Mouse (Mus musculus) forebrain, embryonic 12.5 days (tissue): ENCODE measurements around the gene Nmt1. TPM values are rescaled to one million over a fixed set of nuclear protein-coding genes. Genes with fewer than 3 reads are reported as not detected.

ENCODE experiments used
- ATAC-seq: fragments of 200-750 bp; cut with Nextera tagmentation; 2 replicates; pipeline ENCODE4 v1.8.0; 2017; ENCODE audit warnings: moderate TSS enrichment; ENCODE audit not compliant: low FRiP score
- H3K27ac ChIP-seq: fragments of 300-500 bp; sonication (generic); 2 replicates; pipeline ENCODE4 v1.5.1; 2016; ENCODE audit warnings: mild to moderate bottlenecking
- H3K27me3 ChIP-seq: fragments of 300-500 bp; sonication (generic); 2 replicates; pipeline ENCODE4 v1.6.1; 2016; ENCODE audit warnings: mild to moderate bottlenecking
- H3K36me3 ChIP-seq: fragments of 300-500 bp; sonication (generic); replicated peaks from 2 replicates; pipeline ENCODE4 v1.6.1; 2016; ENCODE audit warnings: mild to moderate bottlenecking
- H3K4me1 ChIP-seq: fragments of 300-500 bp; sonication (generic); 2 replicates; pipeline ENCODE4 v1.6.1; 2016
- H3K4me2 ChIP-seq: fragments of 300-500 bp; sonication (generic); 2 replicates; pipeline ENCODE4 v1.6.1; 2016; ENCODE audit warnings: mild to moderate bottlenecking, moderate library complexity
- H3K4me3 ChIP-seq: fragments of 300-500 bp; sonication (generic); replicated peaks from 2 replicates; pipeline ENCODE4 v1.5.1; 2016; ENCODE audit warnings: mild to moderate bottlenecking
- H3K9ac ChIP-seq: fragments of 300-500 bp; sonication (generic); 2 replicates; pipeline ENCODE4 v1.6.1; 2016; ENCODE audit warnings: mild to moderate bottlenecking
- H3K9me3 ChIP-seq: fragments of 300-500 bp; sonication (generic); 2 replicates; pipeline ENCODE4 v1.6.1; 2016
- WGBS: fragments of 180-500 bp; shearing (Covaris S2); methylation state at CpG from one replicate; pipeline ENCODE4 v1.1.7; 2016; 5-methylcytosine and 5-hydroxymethylcytosine counted together
- polyA plus RNA-seq: library from polyadenylated mRNA; unstranded; fragments of >200 nt; fragmentation: Nextera tagmentation; extraction: Ambion mirVana; gene quantifications from 2 replicates; pipeline ENCODE4 v1.2.1, GENCODE M21; 2016

Gene Nmt1
- polyA plus RNA-seq, 1 experiment from 2014 or later, result 56.2 TPM

DNA sequence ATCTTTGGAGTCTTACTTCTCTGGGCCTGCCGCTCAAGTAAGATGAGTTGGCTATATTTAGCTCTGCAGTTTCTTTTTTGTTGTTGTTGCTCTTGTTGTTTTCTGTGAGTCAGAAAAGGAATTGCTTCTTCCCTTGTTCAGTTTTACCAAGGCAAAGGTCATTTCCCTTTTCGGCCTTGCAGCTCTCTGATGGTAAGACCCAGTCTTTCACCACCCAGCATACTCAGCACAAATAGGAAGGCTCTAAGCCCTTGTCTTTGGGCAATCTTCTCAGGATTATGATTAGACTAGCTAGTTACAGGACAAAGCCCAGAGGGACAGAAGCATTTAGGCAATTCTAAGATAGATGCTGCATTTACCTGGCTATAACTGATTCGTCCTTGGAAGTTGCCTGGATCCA, 1.1 kb upstream of the Nmt1 start:
- Histone ChIP-seq H3K9ac (peak overlapping the region; percentile 65; the same call in 1 of the 2 replicates), H3K4me2 (no peak overlapping the region), H3K4me1 (peaks cover 30% of the 10 kb centered on the region), H3K36me3 (peaks cover 12% of the 10 kb centered on the region), H3K27ac (0 out of 2 replicates have a peak overlapping the region, but pooled peaks have one; percentile 19), H3K9me3 (no peaks in the 10 kb centered on the region), H3K4me3 (no peak overlapping the region), H3K27me3 (no peaks in the 10 kb centered on the region)
- WGBS, result 89% methylated on average over 3 of the region's 3 CpGs
- ATAC-seq, result no peak

- H3K9me3 ChIP-seq, result no peaks in the 10 kb centered on the region
- peak overlapping the region; percentile 65; the same call in 1 of the 2 replicates for H3K27ac ChIP-seq
- 18% methylated on average over 8 of the region's 8 CpGs for WGBS
- peak overlapping the region; percentile 62 for H3K4me3 ChIP-seq
- peaks cover 30% of the 10 kb centered on the region for H3K4me1 ChIP-seq
- no peaks in the 10 kb centered on the region for H3K27me3 ChIP-seq
- peak; percentile 30 for ATAC-seq
- peak overlapping the region; percentile 65 for H3K9ac ChIP-seq
- peak overlapping the region; percentile 70 for H3K4me2 ChIP-seq
- H3K36me3 ChIP-seq, result peaks cover 16% of the 10 kb centered on the region
Measured at GRCm38 (mm10) chr11:103027570-103028175, 317 bp upstream of the Nmt1 start.

DNA sequence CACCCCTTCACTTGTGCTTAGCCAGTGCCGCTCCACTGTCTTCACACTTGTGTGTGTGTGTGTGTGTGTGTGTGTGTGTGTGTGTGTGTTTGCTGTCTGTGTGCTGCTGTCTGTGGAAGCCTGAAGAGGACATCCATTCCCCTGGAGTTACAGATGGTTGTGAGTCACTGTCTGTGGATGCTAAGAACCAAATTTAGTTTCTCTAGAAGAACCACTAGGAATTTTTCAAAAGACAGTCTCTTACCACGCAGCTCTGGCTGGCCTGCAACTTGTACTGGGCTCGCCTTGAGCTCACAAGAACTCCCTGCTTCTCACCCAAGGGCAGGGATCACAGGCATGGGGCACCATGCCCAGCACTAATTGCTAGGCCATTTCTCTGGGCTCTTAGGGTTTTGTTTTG, 5.0 kb downstream of the Nmt1 start:
- 94% methylated on average over 3 of the region's 3 CpGs for WGBS
- Histone ChIP-seq H3K4me1 (peaks cover 18% of the 10 kb centered on the region), H3K27ac (no peak overlapping the region), H3K9ac (no peak overlapping the region), H3K4me3 (no peak overlapping the region), H3K27me3 (no peaks in the 10 kb centered on the region), H3K36me3 (peaks cover 16% of the 10 kb centered on the region), H3K9me3 (no peaks in the 10 kb centered on the region), H3K4me2 (no peak overlapping the region)
- no peak for ATAC-seq

GRCm38 (mm10) chr11:103035007-103035406, 7.0 kb downstream of the Nmt1 start:
- no peak overlapping the region for H3K4me2 ChIP-seq
- WGBS, result 89% methylated on average over 6 of the region's 6 CpGs
- no peak overlapping the region for H3K4me3 ChIP-seq
- ATAC-seq, result no peak
- H3K9ac ChIP-seq, result no peak overlapping the region
- peaks cover 23% of the 10 kb centered on the region for H3K36me3 ChIP-seq
- H3K9me3 ChIP-seq, result no peaks in the 10 kb centered on the region
- no peaks in the 10 kb centered on the region for H3K27me3 ChIP-seq
- peaks cover 6% of the 10 kb centered on the region for H3K4me1 ChIP-seq
- no peak overlapping the region for H3K27ac ChIP-seq

GRCm38 (mm10) chr11:103036881-103037465, 9.0 kb downstream of the Nmt1 start:
- Histone ChIP-seq H3K27me3 (no peaks in the 10 kb centered on the region), H3K36me3 (peaks cover 18% of the 10 kb centered on the region), H3K4me3 (no peak overlapping the region), H3K4me2 (no peak overlapping the region), H3K9me3 (no peaks in the 10 kb centered on the region), H3K27ac (no peak overlapping the region), H3K9ac (no peak overlapping the region), H3K4me1 (no peaks in the 10 kb centered on the region)
- 88% methylated on average over 8 of the region's 8 CpGs for WGBS
- no peak for ATAC-seq

DNA sequence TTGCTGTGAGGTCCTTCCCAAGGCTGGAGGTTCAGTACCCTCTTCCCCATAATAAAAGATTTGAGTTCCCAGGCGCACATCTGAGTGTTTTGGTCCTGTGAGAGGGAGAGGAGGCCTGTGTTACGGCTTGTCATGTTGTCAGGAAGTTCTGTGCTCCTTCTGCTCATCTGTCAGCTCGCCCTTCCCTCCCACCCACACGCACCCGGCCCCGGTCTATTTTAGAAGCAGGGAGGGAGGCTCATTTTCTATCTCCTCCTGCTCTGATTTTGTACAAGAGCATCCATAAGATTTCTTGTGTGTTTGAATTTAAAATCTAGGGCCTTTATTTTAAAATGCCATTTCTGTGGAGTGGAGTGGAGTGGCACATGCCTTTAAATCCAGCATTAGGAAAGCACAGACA, 10.0 kb downstream of the Nmt1 start:
- WGBS, result 85% methylated on average over 6 of the region's 6 CpGs
- Histone ChIP-seq H3K4me3 (no peak overlapping the region), H3K36me3 (peaks cover 18% of the 10 kb centered on the region), H3K9me3 (no peaks in the 10 kb centered on the region), H3K4me1 (no peaks in the 10 kb centered on the region), H3K27ac (no peak overlapping the region), H3K4me2 (no peak overlapping the region), H3K27me3 (no peaks in the 10 kb centered on the region), H3K9ac (no peak overlapping the region)
- ATAC-seq, result no peak

- H3K4me2 ChIP-seq, result no peak overlapping the region
- H3K9ac ChIP-seq, result no peak overlapping the region
- H3K27ac ChIP-seq, result no peak overlapping the region
- peaks cover 55% of the 10 kb centered on the region for H3K36me3 ChIP-seq
- H3K9me3 ChIP-seq, result no peaks in the 10 kb centered on the region
- no peaks in the 10 kb centered on the region for H3K27me3 ChIP-seq
- no peaks in the 10 kb centered on the region for H3K4me1 ChIP-seq
- WGBS, result 72% methylated on average over 4 of the region's 4 CpGs
- no peak overlapping the region for H3K4me3 ChIP-seq
- ATAC-seq, result no peak
Measured at GRCm38 (mm10) chr11:103042828-103043227, 14.8 kb downstream of the Nmt1 start.

DNA sequence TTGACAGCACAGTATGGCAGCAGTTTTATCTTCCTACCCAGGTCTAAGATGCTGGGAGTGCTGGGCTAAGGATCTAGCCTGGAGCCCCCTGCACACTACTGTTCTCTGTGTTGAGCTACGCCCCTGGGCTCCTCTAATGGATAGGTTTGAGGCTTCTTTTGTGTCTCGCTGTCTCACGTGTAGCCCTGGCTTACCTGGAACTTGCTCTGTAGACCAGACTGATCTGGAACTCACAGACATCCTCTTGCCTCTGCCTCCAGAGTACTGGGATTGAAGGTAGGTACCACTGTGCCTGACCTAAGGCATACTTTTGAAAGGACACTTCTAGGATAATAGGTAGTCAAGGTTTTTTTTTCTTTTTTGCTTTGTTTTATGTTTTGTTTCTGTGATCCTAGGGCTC, 16.0 kb downstream of the Nmt1 start:
- H3K4me1 ChIP-seq, result no peaks in the 10 kb centered on the region
- 94% methylated on average over 3 of the region's 3 CpGs for WGBS
- H3K27ac ChIP-seq, result no peak overlapping the region
- H3K4me2 ChIP-seq, result no peak overlapping the region
- no peaks in the 10 kb centered on the region for H3K27me3 ChIP-seq
- peaks cover 48% of the 10 kb centered on the region for H3K36me3 ChIP-seq
- ATAC-seq, result no peak
- no peak overlapping the region for H3K9ac ChIP-seq
- no peak overlapping the region for H3K4me3 ChIP-seq
- no peaks in the 10 kb centered on the region for H3K9me3 ChIP-seq

- Histone ChIP-seq H3K36me3 (peaks cover 64% of the 10 kb centered on the region), H3K27me3 (no peaks in the 10 kb centered on the region), H3K9me3 (no peaks in the 10 kb centered on the region), H3K4me3 (no peak overlapping the region), H3K27ac (no peak overlapping the region), H3K9ac (no peak overlapping the region), H3K4me1 (no peaks in the 10 kb centered on the region), H3K4me2 (no peak overlapping the region)
- 46% methylated on average over 8 of the region's 8 CpGs for WGBS
- no peak for ATAC-seq
Measured at GRCm38 (mm10) chr11:103046286-103046685, 18.3 kb downstream of the Nmt1 start.

GRCm38 (mm10) chr11:103049611-103050010, 21.6 kb downstream of the Nmt1 start:
- H3K27ac ChIP-seq, result no peak overlapping the region
- peaks cover 71% of the 10 kb centered on the region for H3K36me3 ChIP-seq
- no peaks in the 10 kb centered on the region for H3K4me1 ChIP-seq
- H3K9me3 ChIP-seq, result no peaks in the 10 kb centered on the region
- H3K4me3 ChIP-seq, result no peak overlapping the region
- ATAC-seq, result no peak
- no peak overlapping the region for H3K4me2 ChIP-seq
- H3K9ac ChIP-seq, result no peak overlapping the region
- WGBS, result 95% methylated on average over 5 of the region's 5 CpGs
- no peaks in the 10 kb centered on the region for H3K27me3 ChIP-seq

- H3K36me3 ChIP-seq, result peaks cover 67% of the 10 kb centered on the region
- no peaks in the 10 kb centered on the region for H3K4me1 ChIP-seq
- H3K4me2 ChIP-seq, result no peak overlapping the region
- no peaks in the 10 kb centered on the region for H3K27me3 ChIP-seq
- ATAC-seq, result no peak
- 94% methylated on average over 9 of the region's 9 CpGs for WGBS
- H3K9ac ChIP-seq, result no peak overlapping the region
- H3K4me3 ChIP-seq, result no peak overlapping the region
- no peaks in the 10 kb centered on the region for H3K9me3 ChIP-seq
- no peak overlapping the region for H3K27ac ChIP-seq
Measured at GRCm38 (mm10) chr11:103050153-103050552, 22.2 kb downstream of the Nmt1 start.

- Histone ChIP-seq H3K4me3 (no peak overlapping the region), H3K9me3 (no peaks in the 10 kb centered on the region), H3K27ac (no peak overlapping the region), H3K4me1 (no peaks in the 10 kb centered on the region), H3K4me2 (no peak overlapping the region), H3K36me3 (peaks cover 67% of the 10 kb centered on the region), H3K27me3 (no peaks in the 10 kb centered on the region), H3K9ac (no peak overlapping the region)
- WGBS, result 88% methylated on average over 8 of the region's 8 CpGs
- no peak for ATAC-seq
Measured at GRCm38 (mm10) chr11:103051249-103051691, 23.3 kb downstream of the Nmt1 start.

DNA sequence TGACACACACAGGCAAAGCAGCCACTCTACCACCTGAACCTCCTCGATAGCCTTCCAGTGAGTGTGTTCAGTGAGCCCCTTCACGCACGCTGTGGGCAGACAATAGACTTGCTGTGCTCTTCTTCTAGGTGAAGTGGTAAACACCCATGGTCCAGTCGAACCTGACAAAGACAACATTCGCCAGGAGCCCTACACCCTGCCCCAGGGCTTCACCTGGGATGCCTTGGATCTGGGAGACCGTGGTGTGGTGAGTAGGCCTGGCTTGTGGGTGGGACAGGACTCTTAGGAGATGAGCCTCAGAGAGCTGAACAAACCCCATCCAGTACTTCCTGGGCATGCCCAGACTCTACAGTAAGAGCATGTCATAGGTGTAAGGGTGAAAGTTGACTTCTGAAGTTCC, 24.1 kb downstream of the Nmt1 start:
- no peak overlapping the region for H3K4me2 ChIP-seq
- no peak overlapping the region for H3K9ac ChIP-seq
- no peaks in the 10 kb centered on the region for H3K9me3 ChIP-seq
- peaks cover 69% of the 10 kb centered on the region for H3K36me3 ChIP-seq
- H3K27me3 ChIP-seq, result no peaks in the 10 kb centered on the region
- 90% methylated on average over 6 of the region's 6 CpGs for WGBS
- ATAC-seq, result no peak
- H3K4me3 ChIP-seq, result no peak overlapping the region
- H3K27ac ChIP-seq, result no peak overlapping the region
- H3K4me1 ChIP-seq, result no peaks in the 10 kb centered on the region
